Comparison of ENCODE assay signal across 8 mouse cellular contexts in genomic region chr11:79146331-79146767, GRCm38 (mm10). TPM values are rescaled to one million over a fixed set of nuclear protein-coding genes. Genes with fewer than 3 reads are reported as not detected.
DNase-seq lines count a peak whose midpoint lies in the region; ATAC-seq lines count a peak whose summit lies in the region.

Gene Ksr1, minus strand, starts transcription at chr11:79146407.

- peak within 1 kb of the TSS; percentile 94 for H3K9ac ChIP-seq in hindbrain, embryonic 13.5 days

- H3K36me3 ChIP-seq in hindbrain, embryonic 13.5 days: no peaks in the 10 kb centered on the region

- under 1% methylated on average over 42 of the region's 42 CpGs for WGBS in hindbrain, embryonic 13.5 days

- peak within 1 kb of the TSS; percentile 68 for H3K4me3 ChIP-seq in hindbrain, embryonic 13.5 days

- no peaks in the 10 kb centered on the region; the same call in 1 of the 2 replicates for H3K27me3 ChIP-seq in hindbrain, embryonic 13.5 days

- peak; percentile 96 for ATAC-seq in hindbrain, embryonic 13.5 days (ENCODE audit: low FRiP score)

- H3K4me1 ChIP-seq in hindbrain, embryonic 13.5 days (replicated peaks): peaks cover 35% of the 10 kb centered on the region

- DNase-seq in NIH3T3 (ENCODE audit: low read depth): peak; percentile 97
- peak; percentile 95 to 97 for DNase-seq in cerebellum, postnatal 10 days
- DNase-seq in frontal cortex, postnatal 14 days (ENCODE audit: low spot score in 2 of 2): peak; percentile 90 to 94
- peak; percentile 92 to 95 for DNase-seq in layer of hippocampus, postnatal 25 days (ENCODE audit: extremely low spot score in 1 of 2, low spot score in 1 of 2)
- peak; percentile 95 for DNase-seq in lung, postnatal 25 days (ENCODE audit: low spot score)
- peak; percentile 97 for DNase-seq in retina, embryonic 14.5 days (ENCODE audit: low spot score)
- peak; percentile 94 for DNase-seq in thymus, postnatal 4 days

- H3K4me2 ChIP-seq in hindbrain, embryonic 13.5 days: peak within 1 kb of the TSS; percentile 72

- H3K27ac ChIP-seq in hindbrain, embryonic 13.5 days: peak within 1 kb of the TSS; percentile 95

- H3K9me3 ChIP-seq in hindbrain, embryonic 13.5 days: no peaks in the 10 kb centered on the region

RNA-seq across cellular contexts. Expression of gene Ksr1, which starts in this region (rescaled TPM):
- 3.1 and 3.5 TPM in 2 replicates for polyA plus RNA-seq in hindbrain, embryonic 13.5 days (2015; fragmentation: Nextera tagmentation; extraction: Ambion mirVana)
- 100 to 1,000 TPM; 189 to 205 TPM for total RNA-seq in layer of hippocampus, postnatal 25 days (2021)

Comparison
In these comparisons a context has a peak if more than half of its experiments do, and no peak if none do; other contexts are left out.
1. Peak in every context shown above with its lines: DNase-seq, ATAC-seq, H3K4me3 ChIP-seq and H3K27ac ChIP-seq.